Mouse (Mus musculus): ENCODE data around the gene Rexo5.

GRCm38 (mm10) chr7:119753696-119754095, 40.1 kb upstream of the Rexo5 start:
- TF ChIP-seq GATA1 (IDR thresholded peaks at IDR 0.05; ENCODE audit: borderline replicate concordance, low read length) = no peak
- no peak for TF ChIP-seq FLI1 (IDR thresholded peaks at IDR 0.05; ENCODE audit: low read length)

Measured in megakaryocyte, embryonic 14.5 days (primary cell).